Mouse (Mus musculus) limb, embryonic 14.5 days (tissue): Measurements from ENCODE around the gene Dusp22. TPM values are rescaled to one million over a fixed set of nuclear protein-coding genes. Genes with fewer than 3 reads are reported as not detected.

Experiments
- ATAC-seq: fragments of 200-750 bp; cut with Nextera tagmentation; 2 replicates; pipeline ENCODE4 v1.8.0; 2017; ENCODE audit warnings: low read depth, moderate number of reproducible peaks, moderate TSS enrichment; ENCODE audit not compliant: low FRiP score
- DNase-seq: peaks from one replicate; pipeline ENCODE4 v3.0.0-alpha.2; 2015; ENCODE audit warnings: low spot score
- H3K27ac ChIP-seq: fragments of 300-500 bp; sonication (generic); replicated peaks from 2 replicates; pipeline ENCODE4 v1.5.1; 2014; ENCODE audit warnings: low read depth, mild to moderate bottlenecking, low read length, moderate library complexity, mixed read lengths
- H3K27me3 ChIP-seq: fragments of 300-500 bp; sonication (generic); 2 replicates; pipeline ENCODE4 v1.6.1; 2014; ENCODE audit warnings: low read length, mixed read lengths; ENCODE audit not compliant: control insufficient read depth, insufficient read depth
- H3K36me3 ChIP-seq: fragments of 300-500 bp; sonication (generic); 2 replicates; pipeline ENCODE4 v1.6.1; 2014; ENCODE audit warnings: mild to moderate bottlenecking, low read length, moderate library complexity, mixed read lengths; ENCODE audit not compliant: control insufficient read depth, insufficient read depth
- H3K4me1 ChIP-seq: fragments of 300-500 bp; sonication (generic); 2 replicates; pipeline ENCODE4 v1.6.1; 2014; ENCODE audit warnings: antibody characterized with exemption, low read length, mixed read lengths; ENCODE audit not compliant: control insufficient read depth, insufficient read depth
- H3K4me2 ChIP-seq: fragments of 300-500 bp; sonication (generic); replicated peaks from 2 replicates; pipeline ENCODE4 v1.6.1; 2014; ENCODE audit warnings: low read depth, mild to moderate bottlenecking, low read length, moderate library complexity; ENCODE audit not compliant: severe bottlenecking
- H3K4me3 ChIP-seq: fragments of 300-500 bp; sonication (generic); replicated peaks from 2 replicates; pipeline ENCODE4 v1.5.1; 2014; ENCODE audit warnings: low read length
- H3K9ac ChIP-seq: fragments of 300-500 bp; sonication (generic); 2 replicates; pipeline ENCODE4 v1.6.1; 2014; ENCODE audit warnings: mild to moderate bottlenecking, low read depth, low read length, moderate library complexity; ENCODE audit not compliant: severe bottlenecking
- H3K9me3 ChIP-seq: fragments of 300-500 bp; sonication (generic); 2 replicates; pipeline ENCODE4 v1.6.1; 2016; ENCODE audit warnings: low read length; ENCODE audit not compliant: control insufficient read depth
- POLR2A ChIP-seq: fragments of 200-500 bp; IDR thresholded peaks from 2 replicates; pipeline ENCODE4 v1.8.0; 2012; ENCODE audit warnings: inconsistent platforms, mild to moderate bottlenecking, moderate library complexity, borderline replicate concordance; ENCODE audit not compliant: insufficient read depth, insufficient read length; ENCODE audit errors: extremely low read depth
- WGBS: fragments of 180-500 bp; shearing (Covaris S2); extraction: QIAGEN DNeasy Blood & Tissue Kit; methylation state at CpG from one replicate; pipeline ENCODE4 v1.1.7; 2014; 5-methylcytosine and 5-hydroxymethylcytosine counted together
- polyA plus RNA-seq, 2 experiments: library from polyadenylated mRNA; depleted of rRNA in 1 of 2; stranded (reverse) in 1 of 2; unstranded in 1 of 2; fragments of >200 nt; fragmentation: Nextera tagmentation in 1 of 2; extraction: Ambion mirVana in 1 of 2; gene quantifications; 2 replicates each; pipeline versions ENCODE4 v1.2.1 to v1.2.3; 2012 to 2014

Dusp22 gene
- polyA plus RNA-seq, 2 experiments, result 28.5 to 40.3 TPM

DNA sequence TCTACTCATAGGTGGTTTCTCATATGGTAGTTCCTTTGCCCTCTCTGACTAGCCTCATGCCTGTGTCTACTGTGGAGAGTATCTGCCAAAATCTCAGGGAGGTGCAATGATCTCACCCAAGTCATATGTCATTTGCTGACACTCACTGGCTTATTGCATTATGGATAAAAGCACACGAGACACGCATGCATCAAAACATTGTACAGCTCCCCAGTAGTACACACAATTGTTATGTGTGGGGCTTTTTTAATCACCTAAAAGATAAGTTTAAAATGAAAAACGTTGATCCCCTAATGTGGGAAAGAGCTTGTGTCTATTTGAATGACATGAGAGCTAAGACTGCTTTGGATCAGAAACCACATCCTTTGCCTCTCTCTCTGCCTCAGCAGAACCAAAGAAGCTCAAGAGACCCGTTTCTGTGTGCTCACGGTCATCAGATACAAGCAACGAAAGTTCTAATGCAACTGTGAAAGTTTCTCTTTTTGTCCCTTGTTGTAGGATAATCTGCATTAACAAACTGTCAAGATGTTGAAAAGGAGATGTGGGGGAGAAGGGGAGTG is 82.7 kb downstream of the Dusp22 start:
- H3K4me3 ChIP-seq, result no peak overlapping the region
- no peak overlapping the region for H3K4me2 ChIP-seq
- no peaks in the 10 kb centered on the region for H3K36me3 ChIP-seq
- peaks cover 10% of the 10 kb centered on the region; the same call in 1 of the 2 replicates for H3K27me3 ChIP-seq
- H3K9ac ChIP-seq, result no peak overlapping the region
- DNase-seq, result no peak
- H3K4me1 ChIP-seq, result no peaks in the 10 kb centered on the region
- no peak for ATAC-seq
- no peak overlapping the region for H3K27ac ChIP-seq
- no peaks in the 10 kb centered on the region for H3K9me3 ChIP-seq
- WGBS, result 74% methylated on average over 6 of the region's 6 CpGs
- TF ChIP-seq POLR2A, result no peak

DNA sequence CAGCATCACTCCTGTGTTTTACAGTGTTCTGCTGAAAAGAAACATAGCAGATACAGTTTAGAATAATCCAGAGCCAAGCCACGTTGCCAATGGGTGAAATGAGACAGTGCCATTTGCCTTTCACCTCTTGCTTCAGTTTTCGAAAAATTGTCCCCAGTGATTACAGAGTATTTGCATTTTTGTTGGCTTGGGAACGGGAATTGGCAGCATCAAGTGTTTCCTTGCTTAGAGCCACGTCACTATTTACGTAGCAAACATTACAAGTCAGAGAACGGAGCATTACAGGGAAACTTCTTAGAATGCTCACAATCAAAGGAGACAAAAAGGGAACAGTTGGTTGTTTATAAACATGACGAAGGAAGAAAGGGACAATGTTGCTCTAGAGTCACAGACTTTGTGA is 85.3 kb downstream of the Dusp22 start:
- no peak for TF ChIP-seq POLR2A
- Histone ChIP-seq H3K27me3 (peaks cover 34% of the 10 kb centered on the region), H3K4me2 (no peak overlapping the region), H3K36me3 (no peaks in the 10 kb centered on the region), H3K27ac (no peak overlapping the region), H3K9me3 (no peaks in the 10 kb centered on the region), H3K4me1 (no peaks in the 10 kb centered on the region), H3K9ac (no peak overlapping the region), H3K4me3 (no peak overlapping the region)
- WGBS, result 73% methylated on average over 7 of the region's 7 CpGs
- ATAC-seq (no peak), DNase-seq (no peak)

DNA sequence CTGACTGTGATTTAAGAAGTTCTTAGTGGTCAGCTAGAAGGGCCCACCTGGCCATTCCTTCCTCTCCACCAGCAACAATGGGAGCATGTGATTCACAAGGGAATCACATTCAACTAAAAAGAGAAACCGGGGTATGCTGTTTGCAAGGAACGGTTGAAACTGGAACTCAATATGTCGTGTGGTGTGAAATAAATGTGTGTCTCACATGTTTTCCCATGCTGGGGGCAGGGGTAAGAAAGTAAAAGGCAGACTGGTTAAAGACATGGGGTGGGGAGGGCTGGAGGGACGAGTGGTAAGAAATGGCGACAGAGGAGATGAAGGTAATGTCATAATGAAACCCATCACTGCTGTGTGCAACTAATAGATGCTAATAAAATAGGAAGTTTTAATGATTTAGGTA is 87.3 kb downstream of the Dusp22 start:
- DNase-seq, result no peak
- Histone ChIP-seq H3K4me3 (no peak overlapping the region), H3K9ac (no peak overlapping the region), H3K27me3 (peaks cover 52% of the 10 kb centered on the region), H3K36me3 (no peaks in the 10 kb centered on the region), H3K27ac (no peak overlapping the region), H3K4me1 (no peaks in the 10 kb centered on the region; the same call in 1 of the 2 replicates), H3K9me3 (no peaks in the 10 kb centered on the region), H3K4me2 (no peak overlapping the region)
- no peak for TF ChIP-seq POLR2A
- WGBS, result 64% methylated on average over 5 of the region's 5 CpGs
- ATAC-seq, result no peak

DNA sequence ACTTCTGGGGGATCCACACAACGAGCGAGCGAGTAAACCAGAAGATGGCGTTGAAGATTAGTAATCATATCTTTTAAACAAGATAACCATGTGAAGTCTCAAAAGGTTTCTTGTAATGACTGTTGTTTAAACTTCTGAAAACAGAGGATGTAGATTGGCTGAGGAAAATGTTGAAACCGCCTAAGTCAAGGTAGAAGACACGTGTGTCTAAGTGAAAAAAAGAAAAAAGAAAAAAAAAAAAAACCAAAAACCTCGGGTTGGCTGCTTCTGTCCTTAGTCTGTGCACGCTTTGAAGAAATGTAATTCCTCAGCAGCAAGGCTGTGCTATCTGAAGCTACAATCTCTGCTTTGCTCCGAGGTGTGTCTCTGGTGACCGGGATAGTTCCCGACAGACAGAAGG is 87.7 kb downstream of the Dusp22 start:
- H3K4me1 ChIP-seq, result no peaks in the 10 kb centered on the region; the same call in 1 of the 2 replicates
- H3K27me3 ChIP-seq, result peaks cover 54% of the 10 kb centered on the region
- no peak overlapping the region for H3K4me3 ChIP-seq
- H3K27ac ChIP-seq, result no peak overlapping the region
- no peak overlapping the region for H3K9ac ChIP-seq
- DNase-seq (no peak), ATAC-seq (no peak)
- 67% methylated on average over 11 of the region's 11 CpGs for WGBS
- no peak for TF ChIP-seq POLR2A
- no peak overlapping the region for H3K4me2 ChIP-seq
- no peaks in the 10 kb centered on the region for H3K9me3 ChIP-seq
- H3K36me3 ChIP-seq, result no peaks in the 10 kb centered on the region

DNA sequence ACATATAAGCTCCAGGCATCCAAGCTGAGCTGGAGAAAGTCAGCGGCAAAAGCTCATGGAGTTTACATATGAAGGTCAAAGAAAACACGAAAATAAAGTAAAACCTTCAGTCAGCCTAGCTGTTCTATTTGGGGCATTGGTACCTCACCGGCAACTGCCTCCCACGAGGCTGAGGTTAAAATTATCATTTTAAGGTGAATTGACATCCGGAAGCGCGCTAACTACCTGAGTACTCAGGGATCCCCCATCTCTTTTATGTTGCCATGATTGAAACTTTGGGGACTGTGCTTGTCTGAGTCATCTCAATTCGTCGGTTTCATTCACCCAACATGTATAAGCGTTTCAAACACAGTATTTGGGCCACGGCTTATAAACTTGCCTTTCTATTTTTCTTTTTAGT is 88.5 kb downstream of the Dusp22 start:
- H3K27ac ChIP-seq, result no peak overlapping the region
- no peaks in the 10 kb centered on the region for H3K36me3 ChIP-seq
- WGBS, result 67% methylated on average over 11 of the region's 11 CpGs
- ATAC-seq, result no peak
- H3K4me2 ChIP-seq, result no peak overlapping the region
- DNase-seq, result no peak
- TF ChIP-seq POLR2A, result no peak
- no peaks in the 10 kb centered on the region; the same call in 1 of the 2 replicates for H3K4me1 ChIP-seq
- no peaks in the 10 kb centered on the region for H3K9me3 ChIP-seq
- no peak overlapping the region for H3K4me3 ChIP-seq
- H3K9ac ChIP-seq, result no peak overlapping the region
- peaks cover 58% of the 10 kb centered on the region for H3K27me3 ChIP-seq
